Mouse (Mus musculus) urinary bladder, adult 18-20 months (tissue): Measurements from ENCODE around the gene Olfr769.
"Not testable (repeated sequence)": the region's sequence is repeated elsewhere in the genome, so short reads cannot be mapped to it uniquely, and the experiment has no call there.

ENCODE experiments used
- DNase-seq, 2 experiments: peaks; one replicate each; pipeline ENCODE4 v3.0.0; 2022; ENCODE audit warnings: low spot score in 2 of 2, mixed read lengths in 2 of 2

Gene Olfr769

DNA sequence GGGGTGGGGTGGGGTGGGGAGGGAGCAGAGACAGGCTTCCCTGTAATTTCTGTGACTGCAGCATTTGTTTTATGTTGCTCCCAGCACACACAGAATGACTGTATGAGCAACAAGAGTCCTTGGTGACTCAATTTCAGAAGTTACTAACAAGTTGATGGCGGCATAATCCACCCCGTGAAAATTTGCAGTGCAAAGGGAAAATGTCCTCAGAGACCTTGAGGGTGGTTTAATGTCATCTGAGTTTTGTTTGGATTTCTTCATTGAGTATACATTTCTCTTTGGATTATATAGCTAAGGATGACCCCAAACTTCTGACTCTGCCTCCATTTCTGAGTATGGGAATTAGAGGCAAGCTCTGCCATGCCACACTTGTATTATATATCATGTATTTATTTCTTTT, at the start of gene Olfr769:
TSS of gene Olfr769 (minus strand) at position 101 of the 400 bp plus-strand sequence.
- no peak for DNase-seq

DNA sequence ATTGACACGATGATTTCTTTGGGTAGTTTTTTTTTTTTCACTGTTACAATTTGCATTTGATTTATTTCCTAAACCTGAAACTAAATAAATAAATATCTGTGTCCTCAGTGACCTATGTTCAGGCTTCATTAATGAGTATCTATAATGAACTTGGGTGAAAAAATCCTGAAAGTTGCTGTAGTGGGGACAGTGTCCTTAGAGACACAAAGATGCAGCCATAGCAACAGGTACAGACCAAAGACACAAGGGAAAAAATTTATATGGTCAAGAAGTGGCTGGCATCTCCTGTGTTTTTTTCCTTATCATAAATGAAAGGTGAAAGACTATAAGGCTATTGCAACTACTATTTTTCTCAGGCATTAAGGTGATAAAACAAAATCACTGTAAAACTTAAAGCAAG, 47.0 kb upstream of the Olfr769 start, which contains the start of gene Olfr771:
TSS of gene Olfr771 (minus strand) at position 101 of the 400 bp plus-strand sequence.
- no peak for DNase-seq

DNA sequence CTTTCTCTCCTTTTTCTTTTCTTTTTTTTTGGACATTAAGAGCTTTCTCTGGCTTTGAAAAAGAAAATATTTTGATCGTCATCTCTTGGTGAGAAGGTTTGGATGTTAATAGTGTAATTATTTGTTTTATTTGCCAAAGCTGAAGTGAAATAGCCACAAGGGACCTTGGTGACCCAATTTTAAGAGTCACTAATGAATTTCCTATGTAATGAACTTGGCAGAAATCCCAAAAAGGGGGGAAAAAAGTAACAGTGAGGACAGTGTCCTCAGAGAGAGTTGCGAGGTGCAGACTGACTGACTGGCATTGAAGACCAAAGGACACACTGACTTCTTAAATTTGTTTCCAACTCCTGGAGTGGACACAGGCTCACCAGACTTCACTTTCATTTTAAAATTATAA, 21.2 kb upstream of the Olfr769 start, which contains the start of gene Olfr770:
TSS of gene Olfr770 (minus strand) at position 101 of the 400 bp plus-strand sequence.
- no peak for DNase-seq

DNA sequence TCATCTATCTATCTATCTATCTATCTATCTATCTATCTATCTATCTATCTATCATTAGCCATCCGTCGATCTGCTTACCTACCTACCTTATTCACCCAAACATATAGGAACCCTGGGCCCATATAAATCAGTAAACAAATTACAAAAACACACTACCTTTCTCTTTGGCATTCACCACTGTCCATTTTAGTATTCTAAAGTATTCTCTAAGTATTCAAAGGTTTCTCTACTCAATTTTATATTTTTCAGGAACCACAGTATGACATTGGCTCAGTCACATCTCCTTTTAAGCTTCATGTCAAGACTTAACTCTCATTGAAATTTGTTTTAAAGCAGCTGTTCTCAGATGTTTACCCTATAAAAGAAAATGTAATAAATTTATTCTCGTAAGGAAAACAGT, 2.5 kb downstream of the Olfr769 start:
- DNase-seq: no peak

DNA sequence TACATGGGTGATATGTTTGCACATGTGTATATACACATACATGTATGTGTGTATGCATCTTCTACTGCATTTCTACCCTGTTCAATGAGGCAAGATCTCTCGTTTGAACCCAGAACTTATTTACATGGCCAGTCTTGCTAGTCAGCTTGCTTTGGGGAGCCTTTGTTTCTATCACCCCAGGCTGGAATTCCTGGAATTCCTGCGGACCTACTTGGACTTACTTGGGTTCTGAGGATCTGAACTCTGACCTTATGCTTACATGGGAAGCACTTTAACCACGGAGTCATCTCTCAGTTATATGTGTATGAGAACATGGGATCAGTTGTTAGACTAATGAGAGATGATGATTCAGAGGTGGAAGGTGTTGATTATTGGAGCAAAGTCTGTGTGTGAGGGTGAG, 16.4 kb downstream of the Olfr769 start:
- no peak for DNase-seq

DNA sequence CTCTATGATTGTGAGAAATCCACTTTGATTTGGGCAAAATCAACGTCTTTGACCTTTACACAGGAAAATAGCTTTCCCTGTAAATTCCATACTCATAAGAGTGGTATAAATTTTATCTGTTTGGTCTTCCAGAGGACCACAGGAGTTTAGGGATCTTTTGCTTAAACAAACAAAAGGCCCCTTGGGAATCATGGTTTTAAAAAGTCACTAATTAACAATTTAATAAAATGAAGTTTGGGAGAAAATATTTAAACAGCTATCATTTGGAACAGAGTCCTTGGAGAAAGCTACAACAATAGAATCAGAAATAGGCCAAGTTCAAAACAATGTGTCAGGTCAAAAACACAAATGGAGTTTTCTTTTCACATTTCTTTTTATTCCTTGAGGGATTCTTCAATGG, 18.4 kb downstream of the Olfr769 start, which contains the start of gene Olfr768:
TSS of gene Olfr768 (minus strand) at position 101 of the 400 bp plus-strand sequence.
- DNase-seq: no peak

DNA sequence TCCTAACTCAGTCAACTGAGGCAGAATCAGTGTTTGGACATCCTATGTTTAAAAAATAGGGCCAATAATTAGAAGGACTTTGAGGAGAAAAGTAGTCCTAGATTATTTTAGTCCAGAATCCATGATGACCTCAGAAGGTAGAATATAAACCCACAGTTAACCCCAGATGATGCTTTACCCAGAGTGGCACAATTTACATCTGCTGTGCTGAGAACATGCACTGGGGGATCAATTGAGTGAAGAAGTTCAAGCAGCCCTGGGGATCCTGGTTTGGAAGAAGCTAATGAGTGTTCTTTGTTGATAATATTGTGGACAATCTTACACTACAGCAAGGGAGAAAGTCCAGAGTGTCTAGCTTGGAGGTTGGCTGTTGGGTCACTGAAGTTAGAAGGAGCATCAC, 34.9 kb downstream of the Olfr769 start, which contains the start of gene Olfr767:
TSS of gene Olfr767 (minus strand) at position 101 of the 400 bp plus-strand sequence.
- not testable (repeated sequence) for DNase-seq

DNA sequence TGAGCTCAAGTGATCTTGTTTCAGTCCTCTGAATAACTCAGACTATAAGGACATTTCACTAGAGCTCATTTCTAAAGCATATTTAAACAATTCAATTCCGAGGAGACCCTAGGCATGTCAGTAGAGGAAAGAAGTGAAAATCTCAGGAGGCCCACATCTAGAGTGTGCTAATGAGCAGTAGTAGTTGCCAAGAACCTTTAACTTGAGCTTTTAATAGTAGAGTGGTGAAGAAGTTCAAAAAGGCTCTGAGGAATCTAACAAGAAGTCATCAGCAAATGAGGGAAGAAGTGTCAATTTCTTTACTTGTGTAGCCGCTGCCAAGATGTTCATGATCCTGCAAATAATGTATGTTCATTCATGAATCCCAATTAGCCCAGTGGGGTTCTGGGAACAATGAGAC, 48.8 kb downstream of the Olfr769 start, which contains the start of gene Olfr766-ps1:
TSS of gene Olfr766-ps1 (minus strand) at position 101 of the 400 bp plus-strand sequence.
- no peak for DNase-seq
